Mouse (Mus musculus) cerebellum, adult 9-11 months (tissue): Measurements from ENCODE around the gene Trim67.

Source experiments
- DNase-seq: peaks from one replicate; pipeline ENCODE4 v3.0.0; 2022

Gene Trim67

DNA sequence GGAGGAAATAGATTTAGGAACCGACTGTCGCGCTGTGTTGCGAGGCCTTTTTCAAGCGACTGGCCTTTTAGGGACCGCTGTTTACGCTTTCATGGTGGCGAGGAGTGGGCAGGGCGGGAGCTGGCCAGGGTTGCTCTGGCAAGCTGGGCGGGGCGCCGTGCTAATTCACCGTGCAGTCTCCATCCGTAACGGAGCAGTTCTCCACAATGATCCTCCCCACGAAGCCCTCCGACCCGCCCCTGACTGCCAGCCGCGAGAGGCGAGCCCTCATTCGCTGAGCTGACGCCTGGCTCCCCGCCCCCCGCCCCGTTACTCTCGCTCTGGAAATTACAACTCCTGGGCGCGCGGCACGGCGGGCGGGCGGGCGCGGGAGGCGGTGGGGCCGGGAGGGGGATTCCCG lies at the start of gene Trim67:
Gene Trim67, plus strand, starts transcription at position 385 of the 400 bp plus-strand sequence.
- peak; percentile 87 for DNase-seq

DNA sequence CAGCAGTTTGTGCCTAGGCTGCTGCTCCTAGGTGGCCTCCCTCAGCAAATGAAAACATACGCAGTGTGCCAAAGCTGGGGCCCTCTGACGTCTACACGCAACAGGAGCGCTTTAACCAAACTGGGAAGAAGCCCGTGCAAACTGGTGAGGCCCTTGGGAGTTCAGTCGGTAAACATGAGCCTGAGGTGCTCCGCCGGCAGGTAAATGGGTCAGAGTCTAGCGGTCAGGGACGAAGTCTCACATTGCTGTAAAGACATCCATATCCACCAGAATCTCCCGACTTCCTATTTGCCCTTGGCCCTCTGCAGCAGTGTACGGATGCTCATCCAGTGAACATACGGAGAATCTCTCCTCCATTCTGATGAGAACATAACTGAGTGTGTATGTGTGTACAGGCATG lies 46.2 kb upstream of the Trim67 start:
- no peak for DNase-seq

DNA sequence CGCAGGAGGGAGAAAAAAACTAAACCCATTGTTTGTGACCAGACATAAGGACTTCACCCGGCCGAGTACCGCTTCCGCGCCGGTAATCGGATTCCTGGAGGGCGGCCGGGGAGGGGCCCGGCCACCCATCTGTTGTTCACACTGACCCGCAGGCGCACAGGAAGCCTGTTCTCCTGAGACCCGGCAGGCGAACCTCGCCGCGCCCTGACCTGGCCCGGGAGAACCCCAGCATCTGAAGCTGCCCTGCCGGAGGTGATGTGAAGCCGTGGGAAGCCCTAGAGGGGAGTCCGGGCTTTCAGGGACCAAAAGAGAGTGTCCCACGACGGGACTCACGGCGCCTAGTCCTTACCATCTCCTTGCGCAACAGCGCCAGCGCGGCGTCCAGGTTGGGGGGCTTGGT lies 41.7 kb upstream of the Trim67 start:
- no peak for DNase-seq

DNA sequence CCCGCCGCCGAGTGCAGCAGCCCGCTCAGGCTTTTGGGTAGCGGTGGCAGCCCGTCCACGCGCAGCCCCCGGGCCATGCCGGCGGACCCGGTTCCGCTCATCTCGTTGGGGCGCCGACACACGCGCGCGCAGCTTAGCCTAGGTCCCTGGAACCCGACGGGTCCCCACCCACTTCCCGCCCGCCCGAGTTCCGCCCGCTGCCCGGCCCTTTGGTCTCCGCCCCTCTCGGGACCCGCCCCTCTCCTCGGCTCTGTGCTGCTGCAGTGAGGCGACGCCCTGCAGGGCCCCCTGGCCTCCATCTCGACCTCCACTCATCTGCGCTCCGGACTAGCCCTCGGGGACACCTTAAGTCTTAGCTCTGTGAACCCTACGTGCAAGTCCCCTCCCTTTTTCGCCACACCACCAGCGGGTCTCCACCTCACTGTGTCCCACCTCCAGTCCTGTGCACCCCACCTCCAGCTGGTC lies 41.2 kb upstream of the Trim67 start, which contains the start of gene Fam89a:
Gene Fam89a, minus strand, starts transcription at position 124 of the 465 bp plus-strand sequence.
- DNase-seq, result no peak

DNA sequence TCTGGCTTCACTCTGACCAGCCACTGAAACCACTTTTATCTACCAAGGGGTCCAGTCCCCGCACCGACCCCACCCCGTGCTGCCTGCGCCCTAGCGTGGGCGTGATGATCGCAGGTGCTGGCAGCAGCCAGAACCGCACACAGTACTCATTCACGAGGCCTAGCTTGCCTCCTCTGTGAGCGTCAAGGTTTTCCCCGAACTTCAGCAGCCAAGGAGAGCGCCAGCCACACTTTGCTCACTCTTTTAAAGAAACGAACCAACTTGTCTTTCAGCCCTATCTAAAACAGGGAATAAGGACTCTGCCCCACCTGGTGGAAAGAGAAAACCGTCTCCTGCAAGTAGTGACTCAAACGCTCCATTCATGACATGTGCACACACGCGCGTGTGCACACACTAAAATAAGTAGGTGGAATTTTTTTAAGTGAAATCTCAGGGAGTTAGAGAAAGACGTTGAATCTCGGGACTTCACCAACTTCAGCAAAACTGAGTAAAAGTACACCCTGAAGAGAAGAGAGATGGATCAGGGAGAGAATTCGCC lies 40.5 kb upstream of the Trim67 start:
- no peak for DNase-seq

DNA sequence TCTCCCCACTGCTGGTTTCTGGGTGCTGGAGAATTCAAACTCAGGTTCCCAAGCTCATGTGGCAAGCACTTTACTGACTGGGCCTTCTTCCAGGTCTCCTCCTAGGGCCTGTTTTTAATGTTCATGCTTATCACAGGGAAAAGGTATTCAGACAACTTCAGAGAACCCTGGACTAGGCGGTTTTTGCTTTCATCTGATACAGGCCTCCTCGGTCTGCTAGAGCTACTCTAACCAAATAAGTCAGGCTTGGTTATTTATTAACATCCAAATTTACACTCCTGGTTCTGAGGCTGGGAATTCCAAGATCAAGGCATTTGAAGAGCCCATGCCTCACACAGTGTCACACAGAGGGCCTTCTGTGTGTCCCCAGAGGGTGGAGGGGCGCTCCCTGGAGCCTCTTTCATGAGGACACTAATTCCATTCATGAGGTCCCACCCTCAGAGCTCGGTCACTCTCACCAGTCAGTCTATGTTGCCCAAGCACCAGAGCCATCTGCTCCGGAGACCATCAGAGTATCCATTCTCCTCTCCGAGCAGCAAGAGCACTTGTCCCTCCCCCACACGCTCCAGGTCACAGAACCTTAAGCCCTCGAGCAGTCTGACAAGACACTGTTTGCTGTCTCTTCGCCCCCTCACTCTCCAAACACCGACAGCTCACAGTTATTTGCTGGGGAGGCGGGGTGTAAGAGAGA lies 38.6 kb upstream of the Trim67 start:
- no peak for DNase-seq

DNA sequence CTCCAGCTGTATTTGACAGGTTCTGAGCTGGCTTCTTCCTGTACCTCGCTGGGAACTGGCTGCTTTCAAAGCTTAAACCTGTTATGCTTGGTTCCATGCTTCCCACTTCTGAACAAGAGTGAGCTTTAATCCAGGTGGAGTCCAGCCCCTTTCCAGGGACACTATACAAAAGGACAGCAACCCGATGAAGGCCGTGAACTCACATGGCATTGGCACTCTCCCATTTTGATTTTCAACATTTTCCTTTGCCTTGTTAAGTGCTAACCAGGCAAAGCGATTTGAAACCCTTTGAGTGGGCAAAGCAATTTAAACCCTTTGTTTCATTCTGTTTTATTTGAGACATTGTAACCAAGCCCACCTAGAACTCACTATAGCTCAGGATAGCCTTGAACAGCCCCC lies 38.1 kb upstream of the Trim67 start:
- DNase-seq, result no peak

DNA sequence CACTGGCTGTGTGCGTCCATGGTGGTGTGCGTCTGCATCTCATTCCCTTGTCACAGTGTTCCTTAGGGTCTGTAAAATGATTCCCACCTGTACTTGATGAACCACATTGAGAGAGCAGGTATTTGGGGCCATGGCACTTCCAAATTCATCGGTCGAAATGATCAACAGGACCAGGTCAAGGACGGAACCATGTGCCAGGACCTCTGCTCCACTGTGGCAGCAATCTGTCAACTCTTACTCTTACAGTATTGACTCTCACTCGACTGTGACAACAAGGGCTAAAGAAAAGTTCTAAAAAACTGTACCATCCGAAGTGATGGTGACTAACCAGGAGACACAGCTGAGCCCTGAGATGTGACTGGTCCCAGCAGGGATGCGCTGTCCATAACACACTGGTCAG lies 37.4 kb upstream of the Trim67 start:
- no peak for DNase-seq

DNA sequence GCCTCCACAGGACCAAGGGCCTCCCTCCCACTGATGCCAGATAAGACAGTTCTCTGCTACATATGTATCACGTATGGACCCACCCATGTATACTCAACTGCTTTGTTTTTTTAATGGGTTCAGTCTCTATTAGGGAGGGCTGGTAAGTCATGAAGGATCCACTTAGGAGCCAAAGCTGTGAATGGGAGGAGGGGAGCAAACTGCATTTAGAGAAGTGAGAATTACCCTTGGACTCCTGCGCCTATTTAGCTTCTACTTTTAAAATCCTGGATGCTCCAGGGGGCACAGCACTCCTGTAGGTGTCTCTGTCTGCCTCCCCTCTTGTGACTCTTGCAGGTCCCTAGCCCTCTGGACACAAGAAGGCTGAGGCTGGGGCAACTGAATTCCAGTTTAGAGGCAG lies 36.7 kb upstream of the Trim67 start:
- no peak for DNase-seq

DNA sequence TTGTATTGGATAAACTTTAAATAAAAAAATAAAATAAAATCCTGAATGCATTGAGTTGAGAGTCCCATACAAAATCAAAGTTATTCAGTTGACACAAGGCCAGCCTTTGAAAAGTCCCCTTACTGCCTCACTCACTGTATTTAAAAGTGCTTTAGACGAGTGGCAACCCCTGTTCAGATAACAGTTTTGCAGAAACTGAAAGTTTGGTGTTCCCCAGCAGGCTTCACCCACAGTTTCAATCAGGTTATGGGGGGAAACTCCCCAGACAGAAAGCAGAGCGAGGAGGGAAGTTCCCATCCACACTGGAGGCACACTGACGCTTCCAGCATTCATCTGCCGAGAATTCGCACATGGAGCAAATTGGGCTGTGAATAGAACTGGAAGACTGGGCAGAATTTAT lies 36.3 kb upstream of the Trim67 start:
- DNase-seq, result no peak

DNA sequence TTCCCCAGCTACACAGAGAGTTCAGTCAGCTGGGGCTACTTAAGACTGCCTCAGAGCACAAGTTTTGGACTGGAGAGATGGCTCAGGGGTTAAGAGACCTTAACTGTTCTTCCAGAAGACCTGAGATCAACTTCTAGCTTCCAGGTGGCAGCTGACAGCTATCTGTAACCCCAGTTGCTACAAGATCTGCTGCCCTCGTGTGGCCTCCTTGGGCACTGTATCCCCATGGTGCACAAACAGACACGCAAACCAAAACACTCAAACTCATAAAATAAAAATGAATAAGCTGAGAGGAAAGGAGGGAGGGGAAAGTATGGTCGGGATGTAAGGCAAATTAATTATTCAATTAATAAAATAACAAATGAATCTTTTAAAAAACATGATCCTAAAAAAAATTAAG lies 34.3 kb upstream of the Trim67 start:
- DNase-seq, result no peak

DNA sequence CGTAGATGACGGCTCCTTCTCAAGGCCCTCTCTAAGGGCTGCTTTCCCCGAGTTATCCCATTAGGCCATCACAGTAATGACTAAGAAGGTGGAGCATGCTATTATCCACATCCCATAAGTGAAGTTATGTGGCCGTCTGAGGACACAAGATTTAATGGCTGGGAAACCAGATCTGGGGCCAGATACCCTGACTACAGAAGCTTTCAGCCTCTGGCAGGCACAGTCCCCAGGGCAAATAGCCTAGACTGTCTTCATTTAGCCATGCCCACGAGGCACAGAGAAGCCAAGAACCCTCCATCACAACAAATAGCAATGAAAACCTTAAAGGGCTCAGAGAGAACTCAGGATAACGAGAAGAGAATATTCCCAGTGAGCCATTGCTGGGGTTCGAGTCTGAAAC lies 29.8 kb upstream of the Trim67 start:
- no peak for DNase-seq

DNA sequence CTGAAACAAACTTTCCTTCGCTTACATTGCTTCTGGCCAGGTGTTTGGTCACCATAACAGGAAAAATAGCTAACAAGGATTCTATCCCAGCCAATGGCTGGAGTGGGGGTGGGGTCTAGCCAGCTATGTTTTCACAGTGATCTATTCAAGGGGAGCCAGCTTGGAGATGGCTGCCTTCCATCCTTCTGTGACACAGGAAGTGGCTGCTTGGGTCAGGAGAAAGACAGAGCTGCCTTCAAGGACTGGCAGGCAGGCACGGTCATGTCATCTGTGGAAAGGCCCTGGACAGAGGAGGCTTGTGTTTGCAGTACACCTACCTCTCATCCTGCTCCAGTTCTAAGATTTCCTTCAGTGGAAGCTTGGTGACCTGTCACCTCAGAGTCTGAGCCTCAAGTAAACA lies 20.5 kb upstream of the Trim67 start:
- no peak for DNase-seq

DNA sequence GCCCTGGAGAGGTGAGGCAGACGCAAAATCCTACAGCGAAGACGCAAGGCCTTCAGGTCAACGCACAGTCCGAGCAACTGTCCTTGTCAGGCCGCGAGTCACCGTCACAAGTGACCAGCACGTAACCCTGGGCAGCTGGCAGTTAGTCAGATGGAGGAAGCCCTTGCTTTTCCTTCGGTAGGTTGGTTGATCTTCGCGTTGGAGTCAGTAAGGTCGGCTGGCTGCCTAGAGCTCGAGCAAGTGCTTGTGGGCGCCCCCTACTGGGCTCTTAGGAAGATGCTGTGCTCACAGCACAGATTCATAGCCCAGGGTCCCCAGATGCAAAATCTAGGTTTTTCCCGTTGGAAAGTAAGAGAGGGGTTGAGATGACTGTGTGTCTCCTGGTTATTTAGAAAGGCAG lies 17.2 kb upstream of the Trim67 start:
- DNase-seq, result peak; percentile 80

DNA sequence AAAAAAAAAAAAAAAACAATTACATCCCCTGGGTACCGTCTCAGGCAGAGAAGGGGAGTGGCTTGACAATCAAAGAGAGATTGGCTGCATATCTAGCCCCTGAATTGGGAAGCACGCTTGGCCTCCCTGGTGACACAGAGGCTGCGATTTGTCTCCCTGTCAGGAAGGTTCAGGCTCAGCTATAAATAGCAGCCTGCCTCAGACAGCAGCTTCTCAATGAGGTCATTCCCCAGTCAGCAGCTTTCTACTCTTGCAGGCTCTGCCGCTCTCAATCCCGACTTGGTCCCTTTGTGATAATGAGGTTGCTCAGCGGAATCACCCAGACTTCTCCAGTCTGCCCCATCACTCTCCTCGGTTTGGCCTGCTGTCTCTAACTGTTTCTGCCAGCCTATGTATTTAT lies 12.7 kb upstream of the Trim67 start:
- peak; percentile 81 for DNase-seq

DNA sequence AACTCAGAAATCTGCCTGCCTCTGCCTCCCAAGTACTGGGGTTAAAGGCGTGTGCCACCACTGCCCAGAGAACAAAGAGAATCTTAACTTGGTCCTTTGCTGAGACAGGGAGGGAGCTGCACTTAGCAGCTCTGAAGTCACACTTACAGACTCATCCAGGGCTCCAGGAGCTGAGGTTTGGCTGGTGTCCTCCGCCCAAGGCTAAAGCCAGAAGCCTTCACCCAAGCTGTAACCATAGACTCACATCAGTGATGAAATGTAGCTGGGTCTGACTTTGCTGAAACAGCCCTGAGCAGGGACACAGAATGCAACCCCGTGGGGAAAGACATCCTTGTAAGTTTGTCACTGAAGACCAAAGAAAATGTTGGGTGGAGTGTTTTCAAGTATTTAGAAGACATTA lies 10.5 kb upstream of the Trim67 start:
- DNase-seq, result no peak

DNA sequence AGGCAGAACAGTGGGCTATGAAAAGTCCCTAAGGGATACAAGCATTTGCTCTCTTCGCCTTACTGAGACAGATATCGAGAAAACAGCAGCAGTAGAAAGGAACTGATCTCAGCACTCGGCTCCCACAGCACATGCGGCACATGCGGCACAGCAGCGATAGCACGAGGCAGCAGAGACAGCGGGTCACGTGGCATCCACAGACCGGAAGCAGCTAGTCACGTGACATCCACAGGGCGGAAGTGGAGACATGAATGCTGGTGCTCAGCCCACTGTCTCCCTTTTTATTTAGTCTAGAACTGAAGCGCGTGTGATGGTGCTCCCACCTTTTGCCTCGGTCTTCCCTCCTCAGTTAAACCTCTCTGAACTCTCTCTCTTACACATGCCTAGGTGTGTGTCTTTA lies 9.7 kb upstream of the Trim67 start:
- DNase-seq, result no peak

DNA sequence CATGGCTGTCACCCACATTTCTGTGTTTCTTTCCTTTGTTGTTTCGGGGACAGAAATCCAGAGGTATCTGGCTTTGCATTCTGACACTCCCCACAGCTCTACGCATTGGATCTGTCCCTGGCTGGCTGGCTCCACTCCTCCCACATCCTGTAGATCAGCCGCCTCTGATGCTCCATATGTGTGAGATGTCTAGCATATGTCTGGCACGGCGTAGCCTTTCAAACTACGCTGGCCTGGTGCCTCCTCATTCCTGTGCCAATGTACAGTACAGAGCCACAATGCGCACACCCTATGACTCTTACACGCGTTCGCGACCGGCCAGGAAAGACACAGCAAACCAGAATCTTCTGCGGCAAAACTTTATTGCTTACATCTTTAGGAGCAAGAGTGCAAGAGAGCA lies 8.3 kb upstream of the Trim67 start:
- DNase-seq, result no peak

DNA sequence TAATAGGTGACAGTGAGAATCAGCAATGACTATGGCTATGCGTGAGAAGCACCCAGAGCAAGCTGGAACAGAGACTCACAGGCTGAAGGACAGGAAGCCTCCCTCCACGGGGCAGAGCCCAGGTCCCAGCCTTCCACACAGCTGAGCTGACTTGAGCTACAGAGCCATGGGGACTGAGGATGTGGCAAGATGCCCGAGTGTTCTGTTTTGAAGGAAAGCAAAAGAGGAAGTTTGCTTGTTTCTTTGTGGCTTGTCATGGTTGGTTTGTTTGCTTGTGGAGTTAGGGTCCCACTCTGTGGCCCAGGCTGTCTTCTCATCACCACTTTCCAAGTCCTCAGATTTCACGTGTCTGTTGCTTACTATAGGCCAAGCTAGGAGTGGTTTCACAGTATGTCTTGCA lies 2.2 kb upstream of the Trim67 start:
- DNase-seq, result no peak

DNA sequence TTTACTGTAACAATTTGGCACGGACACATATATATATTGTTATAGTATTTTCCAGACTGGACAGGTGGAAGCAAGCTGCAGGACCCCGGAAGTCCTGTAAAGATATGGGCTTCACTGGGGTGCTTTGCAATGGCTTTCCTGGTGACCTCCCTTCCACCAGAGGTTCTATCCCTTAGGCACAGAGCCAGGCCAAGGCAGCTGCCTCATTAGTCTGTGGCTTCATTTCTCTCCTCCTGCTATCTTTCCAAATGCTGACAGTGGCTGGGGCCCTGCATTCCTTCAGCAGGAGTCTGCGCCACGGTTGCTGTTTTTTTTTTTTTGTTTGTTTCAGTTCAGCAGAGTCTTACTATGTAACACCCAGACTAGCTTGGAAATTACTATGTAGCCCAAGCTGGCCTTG lies 1.1 kb upstream of the Trim67 start:
- DNase-seq, result no peak

DNA sequence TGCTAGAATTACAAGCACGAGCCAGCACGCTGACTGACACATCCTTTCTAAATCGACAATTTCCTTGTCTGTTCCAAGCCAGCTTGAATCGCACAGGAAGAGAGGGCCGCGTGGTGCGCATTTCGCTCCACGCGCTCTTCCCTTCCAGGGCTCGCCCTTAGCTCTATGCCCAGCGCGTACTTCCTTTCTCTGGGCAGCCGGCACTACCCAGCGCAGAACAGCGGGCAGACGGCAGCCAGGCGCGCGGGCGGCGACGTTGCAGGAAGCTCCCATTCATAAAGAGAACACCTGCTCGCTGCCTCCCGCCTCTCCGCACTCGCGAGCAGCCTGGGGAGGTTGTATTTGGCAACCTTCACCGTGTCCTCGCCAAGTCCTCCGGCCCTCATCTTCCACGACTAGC lies 706 bp upstream of the Trim67 start:
- peak; percentile 81 for DNase-seq

DNA sequence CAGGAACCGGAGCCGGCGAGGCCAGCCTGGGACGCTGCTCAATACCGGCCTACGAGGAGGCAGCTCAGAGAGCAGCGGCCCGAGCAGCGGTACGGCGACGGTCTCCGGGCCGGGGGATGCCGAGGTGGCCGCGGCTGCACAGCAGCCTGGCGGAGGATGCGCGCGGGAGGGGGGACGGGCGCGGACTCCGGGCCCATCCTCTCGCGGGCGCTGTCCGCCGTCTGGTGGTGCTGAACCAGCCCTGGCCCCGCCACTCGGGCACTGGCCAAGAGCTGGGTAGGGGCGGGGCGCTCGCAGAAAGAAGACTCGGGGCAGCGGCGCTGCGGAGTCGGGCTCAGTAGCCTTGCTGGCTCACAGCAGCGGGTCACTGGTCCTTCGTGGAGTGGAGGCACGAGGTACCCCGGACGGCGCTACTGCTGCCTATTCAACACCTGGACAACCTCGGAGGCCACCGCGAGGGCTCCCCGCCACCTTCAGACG lies 320 bp downstream of the Trim67 start:
- peak; percentile 83 for DNase-seq

DNA sequence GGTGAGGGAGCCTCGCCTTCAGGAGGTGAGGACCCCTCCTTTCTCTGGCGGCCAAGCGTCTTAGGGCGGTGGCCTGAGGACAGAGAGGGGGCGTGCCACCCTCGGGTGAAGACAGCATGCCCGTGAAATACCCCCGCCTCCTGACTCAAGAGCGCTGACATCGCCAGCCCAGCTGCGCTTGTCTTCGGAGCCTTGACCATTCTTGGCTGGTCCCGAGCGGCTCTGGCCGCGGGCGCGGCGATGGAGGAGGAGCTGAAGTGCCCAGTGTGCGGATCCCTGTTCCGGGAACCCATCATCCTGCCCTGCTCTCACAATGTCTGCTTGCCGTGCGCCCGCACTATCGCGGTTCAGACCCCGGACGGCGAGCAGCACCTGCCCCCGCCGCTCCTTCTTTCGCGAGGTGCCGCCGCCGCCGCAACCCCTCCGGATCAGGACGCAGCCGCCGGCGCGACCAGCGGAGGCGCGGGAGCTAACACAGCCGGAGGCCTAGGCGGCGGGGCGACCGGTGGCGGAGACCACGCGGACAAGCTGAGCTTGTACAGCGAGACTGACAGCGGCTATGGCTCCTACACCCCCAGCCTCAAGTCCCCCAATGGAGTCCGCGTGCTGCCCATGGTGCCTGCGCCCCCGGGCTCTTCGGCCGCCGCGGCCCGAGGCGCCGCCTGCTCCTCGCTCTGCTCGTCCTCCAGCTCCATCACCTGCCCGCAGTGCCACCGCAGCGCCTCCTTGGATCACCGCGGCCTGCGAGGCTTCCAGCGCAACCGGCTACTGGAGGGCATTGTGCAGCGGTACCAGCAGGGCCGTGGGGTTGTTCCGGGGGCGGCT lies 981 bp downstream of the Trim67 start:
- DNase-seq, result no peak

DNA sequence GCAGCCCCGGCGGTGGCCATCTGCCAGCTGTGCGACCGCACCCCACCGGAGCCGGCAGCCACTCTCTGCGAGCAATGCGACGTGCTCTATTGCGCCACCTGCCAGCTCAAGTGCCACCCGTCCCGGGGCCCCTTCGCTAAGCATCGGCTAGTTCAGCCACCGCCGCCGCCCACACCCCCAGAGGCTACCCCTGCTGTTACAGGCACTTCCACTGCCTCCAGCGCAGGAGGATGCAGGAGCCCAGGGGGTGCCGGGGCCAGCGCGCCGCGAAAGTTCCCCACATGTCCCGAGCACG lies 1.5 kb downstream of the Trim67 start:
- peak; percentile 86 for DNase-seq
